Mouse (Mus musculus) myocyte (in vitro differentiated cells): ENCODE results near the gene Copb1.

ENCODE experiments used
- CEBPB ChIP-seq: IDR thresholded peaks from 2 replicates; pipeline ENCODE4 v1.6.1; 2011; ENCODE audit warnings: mild to moderate bottlenecking, moderate library complexity; ENCODE audit not compliant: poor library complexity, insufficient read depth, severe bottlenecking
- E2F4 ChIP-seq: IDR thresholded peaks from one replicate; pipeline ENCODE4 v1.6.1; 2011; ENCODE audit warnings: mild to moderate bottlenecking, control low read depth, moderate library complexity; ENCODE audit not compliant: insufficient read depth
- MYOG ChIP-seq, 3 experiments: IDR thresholded peaks; one replicate each; pipeline ENCODE4 v1.6.1; 2011; ENCODE audit warnings: control low read depth in 2 of 3, low read depth in 2 of 3, mild to moderate bottlenecking in 2 of 3; ENCODE audit not compliant: insufficient read length in 2 of 3, control insufficient read depth in 1 of 3, insufficient read depth in 1 of 3
- POLR2A ChIP-seq: IDR thresholded peaks from one replicate; pipeline ENCODE4 v1.6.1; 2011; ENCODE audit warnings: low read depth, mild to moderate bottlenecking, control low read depth, moderate library complexity; ENCODE audit not compliant: insufficient read length
- SRF ChIP-seq: IDR thresholded peaks from one replicate; pipeline ENCODE4 v1.6.1; 2011; ENCODE audit warnings: low read depth; ENCODE audit not compliant: control insufficient read depth, insufficient read length
- TCF12 ChIP-seq: IDR thresholded peaks from one replicate; pipeline ENCODE4 v1.6.1; 2011; ENCODE audit warnings: mild to moderate bottlenecking, control low read depth; ENCODE audit not compliant: poor library complexity, insufficient read depth, severe bottlenecking

GRCm38 (mm10) chr7:114169381-114169780 is 85.1 kb downstream of the Copb1 start:
- TF ChIP-seq TCF12 (no peak), POLR2A (no peak), MYOG (IDR thresholded peaks at IDR 0.05; ENCODE audit: control insufficient read depth in 1 of 3, insufficient read depth in 1 of 3, insufficient read length in 2 of 3, low read depth in 2 of 3) (no peak), CEBPB (no peak), E2F4 (no peak), SRF (no peak)
